Mouse (Mus musculus) inflammation-experienced regulatory T-cells, adult 6 months (primary cell): Measurements from ENCODE around the gene Olfr588-ps1. TPM values are rescaled to one million over a fixed set of nuclear protein-coding genes. Genes with fewer than 3 reads are reported as not detected.
"Not testable (repeated sequence)": the region's sequence is repeated elsewhere in the genome, so short reads cannot be mapped to it uniquely, and the experiment has no call there.

ENCODE experiments used
- ATAC-seq: one replicate; pipeline ENCODE4 v1.8.0; 2017
- polyA plus RNA-seq, 3 experiments: library from polyadenylated mRNA; unstranded; fragments of 100-300 nt; shearing (Covaris generic); gene quantifications; one replicate each; pipeline ENCODE4 v1.2.1; 2017

Olfr588-ps1 gene
- under 1 TPM in 1 of 3 experiments, not detected in 2; 0.16 TPM for polyA plus RNA-seq

GRCm38 (mm10) chr7:103140579-103140978 is at the start of gene Olfr588-ps1:
TSS of gene Olfr588-ps1 (plus strand) at chr7:103140879.
- no peak for ATAC-seq

- ATAC-seq, result no peak
These were observed 43.3 kb upstream of the Olfr588-ps1 start, which contains the start of gene Olfr585 for GRCm38 (mm10) chr7:103097420-103097819. TSS of gene Olfr585 (plus strand) at chr7:103097720.

GRCm38 (mm10) chr7:103119406-103119805 is 21.3 kb upstream of the Olfr588-ps1 start:
- no peak for ATAC-seq

GRCm38 (mm10) chr7:103125538-103125937 is 15.1 kb upstream of the Olfr588-ps1 start, which contains the start of gene Olfr586:
TSS of gene Olfr586 (minus strand) at chr7:103125638.
- no peak for ATAC-seq

GRCm38 (mm10) chr7:103156256-103156655 is 15.6 kb downstream of the Olfr588-ps1 start, which contains the start of gene Olfr589:
TSS of gene Olfr589 (minus strand) at chr7:103156356.
- no peak for ATAC-seq

GRCm38 (mm10) chr7:103169697-103170096 is 29.0 kb downstream of the Olfr588-ps1 start:
- no peak for ATAC-seq

GRCm38 (mm10) chr7:103178240-103178639 is 37.6 kb downstream of the Olfr588-ps1 start, which contains the start of gene Olfr591:
TSS of gene Olfr591 (minus strand) at chr7:103178340.
- ATAC-seq, result no peak

- ATAC-seq, result not testable (repeated sequence)
These were observed 43.8 kb downstream of the Olfr588-ps1 start, which contains the start of gene Olfr592 for GRCm38 (mm10) chr7:103184503-103184902. TSS of gene Olfr592 (plus strand) at chr7:103184803.

Other genes starting within 250 kb of the Olfr588-ps1 start
- gene Olfr569, start 250.0 kb upstream of the Olfr588-ps1 start, polyA plus RNA-seq, result not detected
- gene Olfr570, start 246.3 kb upstream of the Olfr588-ps1 start, polyA plus RNA-seq, result not detected
- not detected for gene Olfr571, start 223.3 kb upstream of the Olfr588-ps1 start, polyA plus RNA-seq
- gene Olfr572, start 216.5 kb upstream of the Olfr588-ps1 start, polyA plus RNA-seq, result not detected
- gene Olfr573-ps1, start 198.3 kb upstream of the Olfr588-ps1 start, polyA plus RNA-seq, result not detected
- not detected for gene Olfr574, start 192.4 kb upstream of the Olfr588-ps1 start, polyA plus RNA-seq
- not detected for gene Olfr575, start 182.1 kb upstream of the Olfr588-ps1 start, polyA plus RNA-seq
- gene Olfr576, start 178.2 kb upstream of the Olfr588-ps1 start, polyA plus RNA-seq, result not detected
- gene Olfr577, start 164.9 kb upstream of the Olfr588-ps1 start, polyA plus RNA-seq, result not detected
- not detected for gene Olfr578, start 151.6 kb upstream of the Olfr588-ps1 start, polyA plus RNA-seq
- gene Olfr582, start 102.9 kb upstream of the Olfr588-ps1 start, polyA plus RNA-seq, result not detected
- not detected for gene Olfr583, start 89.6 kb upstream of the Olfr588-ps1 start, polyA plus RNA-seq
- not detected for gene Olfr584, start 59.0 kb upstream of the Olfr588-ps1 start, polyA plus RNA-seq
- not detected for gene Olfr585, start 43.2 kb upstream of the Olfr588-ps1 start, polyA plus RNA-seq
- gene Olfr586, start 15.2 kb upstream of the Olfr588-ps1 start, polyA plus RNA-seq, result not detected
- gene Olfr589, start 15.5 kb downstream of the Olfr588-ps1 start, polyA plus RNA-seq, result not detected
- under 1 TPM in 1 of 3 experiments, not detected in 2; 0.28 TPM for gene Olfr591, start 37.5 kb downstream of the Olfr588-ps1 start, polyA plus RNA-seq
- gene Olfr592, start 43.9 kb downstream of the Olfr588-ps1 start, polyA plus RNA-seq, result under 1 TPM in 1 of 3 experiments, not detected in 2; 0.06 TPM
- gene Olfr593, start 71.0 kb downstream of the Olfr588-ps1 start, polyA plus RNA-seq, result not detected
- not detected for gene Olfr594, start 76.1 kb downstream of the Olfr588-ps1 start, polyA plus RNA-seq
- not detected for gene Usp17ld, start 111.6 kb downstream of the Olfr588-ps1 start, polyA plus RNA-seq
- gene Olfr596, start 164.8 kb downstream of the Olfr588-ps1 start, polyA plus RNA-seq, result not detected
- gene Olfr597, start 175.4 kb downstream of the Olfr588-ps1 start, polyA plus RNA-seq, result under 1 TPM in 1 of 3 experiments, not detected in 2; 0.18 TPM
- gene Olfr598, start 182.7 kb downstream of the Olfr588-ps1 start, polyA plus RNA-seq, result not detected
- gene Olfr599, start 195.0 kb downstream of the Olfr588-ps1 start, polyA plus RNA-seq, result not detected
- not detected for gene Olfr600, start 208.8 kb downstream of the Olfr588-ps1 start, polyA plus RNA-seq
- not detected for gene Olfr601, start 221.8 kb downstream of the Olfr588-ps1 start, polyA plus RNA-seq
- gene Olfr603, start 245.3 kb downstream of the Olfr588-ps1 start, polyA plus RNA-seq, result not detected